Mouse (Mus musculus) embryonic facial prominence, embryonic 11.5 days (tissue): ENCODE results near the gene Plch2. TPM values are rescaled to one million over a fixed set of nuclear protein-coding genes. Genes with fewer than 3 reads are reported as not detected.

ENCODE experiments used
- ATAC-seq: fragments of 200-750 bp; cut with Nextera tagmentation; replicated peaks from 2 replicates; pipeline ENCODE4 v1.8.0; 2017; ENCODE audit warnings: low read depth; ENCODE audit not compliant: insufficient number of reproducible peaks, low FRiP score, low TSS enrichment
- DNase-seq: peaks from one replicate; pipeline ENCODE4 v3.0.0-alpha.2; 2015; ENCODE audit warnings: low spot score
- H3K27ac ChIP-seq: fragments of 300-500 bp; sonication (generic); replicated peaks from 2 replicates; pipeline ENCODE4 v1.5.1; 2014; ENCODE audit warnings: mild to moderate bottlenecking, low read depth, low read length, control low read depth
- H3K27me3 ChIP-seq: fragments of 300-500 bp; sonication (generic); 2 replicates; pipeline ENCODE4 v1.6.1; 2014; ENCODE audit warnings: mild to moderate bottlenecking, low read length, moderate library complexity, mixed read lengths; ENCODE audit not compliant: control insufficient read depth, insufficient read depth
- H3K36me3 ChIP-seq: fragments of 300-500 bp; sonication (generic); replicated peaks from 2 replicates; pipeline ENCODE4 v1.6.1; 2014; ENCODE audit warnings: low read depth, mild to moderate bottlenecking, low read length, moderate library complexity, mixed read lengths; ENCODE audit not compliant: control insufficient read depth, insufficient read depth
- H3K4me1 ChIP-seq: fragments of 300-500 bp; sonication (generic); 2 replicates; pipeline ENCODE4 v1.6.1; 2014; ENCODE audit warnings: low read length, mixed read lengths; ENCODE audit not compliant: control insufficient read depth, insufficient read depth
- H3K4me2 ChIP-seq: fragments of 300-500 bp; sonication (generic); 2 replicates; pipeline ENCODE4 v1.6.1; 2014; ENCODE audit warnings: low read depth, mild to moderate bottlenecking, control low read depth, low read length, moderate library complexity
- H3K4me3 ChIP-seq: fragments of 300-500 bp; sonication (generic); 2 replicates; pipeline ENCODE4 v1.5.1; 2014; ENCODE audit warnings: low read depth, low read length, control low read depth
- H3K9ac ChIP-seq: fragments of 300-500 bp; sonication (generic); replicated peaks from 2 replicates; pipeline ENCODE4 v1.6.1; 2014; ENCODE audit warnings: mild to moderate bottlenecking, control low read depth, low read length
- H3K9me3 ChIP-seq: fragments of 300-500 bp; sonication (generic); replicated peaks from 2 replicates; pipeline ENCODE4 v1.6.1; 2016; ENCODE audit warnings: mild to moderate bottlenecking, low read length, inconsistent platforms, mixed read lengths; ENCODE audit not compliant: control insufficient read depth
- WGBS: fragments of 180-500 bp; shearing (Covaris S2); extraction: QIAGEN DNeasy Blood & Tissue Kit; methylation state at CpG from one replicate; pipeline ENCODE4 v1.1.7; 2014; 5-methylcytosine and 5-hydroxymethylcytosine counted together
- polyA plus RNA-seq: library from polyadenylated mRNA; unstranded; fragments of >200 nt; fragmentation: Nextera tagmentation; extraction: Ambion mirVana; gene quantifications from 2 replicates; pipeline ENCODE4 v1.2.1, GENCODE M21; 2014

The Plch2 gene
- polyA plus RNA-seq: 1.4 and 2.1 TPM in 2 replicates

- Histone ChIP-seq H3K4me3 (no peak within 1 kb of the TSS), H3K4me2 (no peak within 1 kb of the TSS), H3K27me3 (no peaks in the 10 kb centered on the region), H3K36me3 (no peaks in the 10 kb centered on the region), H3K9ac (peak within 1 kb of the TSS; percentile 22; the same call in 1 of the 2 replicates), H3K4me1 (no peaks in the 10 kb centered on the region), H3K27ac (no peak within 1 kb of the TSS), H3K9me3 (no peaks in the 10 kb centered on the region)
- DNase-seq (no peak), ATAC-seq (0 out of 2 replicates have a peak, but pooled peaks have one; percentile 19)
- WGBS: 68% methylated on average over 10 of the region's 10 CpGs
Observed at GRCm38 (mm10) chr4:155056724-155057123, at the start of gene Plch2. Gene Plch2 (minus strand): TSS chr4:155056784.

- Histone ChIP-seq H3K27me3 (no peaks in the 10 kb centered on the region), H3K27ac (no peak overlapping the region), H3K36me3 (no peaks in the 10 kb centered on the region), H3K4me1 (no peaks in the 10 kb centered on the region), H3K9ac (no peak overlapping the region), H3K4me2 (no peak overlapping the region), H3K9me3 (no peaks in the 10 kb centered on the region), H3K4me3 (no peak overlapping the region)
- 80% methylated on average over 4 of the region's 4 CpGs for WGBS
- ATAC-seq (no peak), DNase-seq (no peak)
Observed at GRCm38 (mm10) chr4:155098572-155098971, 42.0 kb upstream of the Plch2 start.

GRCm38 (mm10) chr4:155097452-155097851 is 40.9 kb upstream of the Plch2 start:
- ATAC-seq (no peak), DNase-seq (no peak)
- Histone ChIP-seq H3K4me2 (no peak overlapping the region), H3K9ac (no peak overlapping the region), H3K27me3 (no peaks in the 10 kb centered on the region), H3K9me3 (no peaks in the 10 kb centered on the region), H3K27ac (no peak overlapping the region), H3K36me3 (no peaks in the 10 kb centered on the region), H3K4me3 (no peak overlapping the region), H3K4me1 (no peaks in the 10 kb centered on the region)
- WGBS: 91% methylated on average over 6 of the region's 6 CpGs

- no peaks in the 10 kb centered on the region for H3K9me3 ChIP-seq
- H3K36me3 ChIP-seq: no peaks in the 10 kb centered on the region
- WGBS: 87% methylated on average over 8 of the region's 8 CpGs
- no peak overlapping the region for H3K4me2 ChIP-seq
- no peak overlapping the region for H3K27ac ChIP-seq
- no peaks in the 10 kb centered on the region for H3K4me1 ChIP-seq
- DNase-seq (no peak), ATAC-seq (no peak)
- H3K27me3 ChIP-seq: no peaks in the 10 kb centered on the region
- H3K9ac ChIP-seq: no peak overlapping the region; the same call in 1 of the 2 replicates
- H3K4me3 ChIP-seq: no peak overlapping the region
Observed at GRCm38 (mm10) chr4:155095967-155096366, 39.4 kb upstream of the Plch2 start.

- no peaks in the 10 kb centered on the region for H3K9me3 ChIP-seq
- H3K9ac ChIP-seq: no peak overlapping the region
- 43% methylated on average over 8 of the region's 8 CpGs for WGBS
- no peak overlapping the region for H3K4me3 ChIP-seq
- no peaks in the 10 kb centered on the region for H3K4me1 ChIP-seq
- ATAC-seq: peak; percentile 72
- H3K27me3 ChIP-seq: no peaks in the 10 kb centered on the region
- DNase-seq: peak; percentile 93
- no peak overlapping the region for H3K27ac ChIP-seq
- no peak overlapping the region for H3K4me2 ChIP-seq
- H3K36me3 ChIP-seq: no peaks in the 10 kb centered on the region
Observed at GRCm38 (mm10) chr4:155095238-155095900, 38.8 kb upstream of the Plch2 start.

GRCm38 (mm10) chr4:155094565-155094964 is 38.0 kb upstream of the Plch2 start:
- Histone ChIP-seq H3K4me1 (no peaks in the 10 kb centered on the region), H3K9ac (no peak overlapping the region), H3K4me3 (no peak overlapping the region), H3K27ac (no peak overlapping the region), H3K9me3 (no peaks in the 10 kb centered on the region), H3K27me3 (no peaks in the 10 kb centered on the region), H3K4me2 (no peak overlapping the region), H3K36me3 (no peaks in the 10 kb centered on the region)
- DNase-seq: peak; percentile 68
- peak; percentile 70; the same call in 1 of the 2 replicates for ATAC-seq
- WGBS: 65% methylated on average over 3 of the region's 3 CpGs

- Histone ChIP-seq H3K4me1 (no peaks in the 10 kb centered on the region), H3K4me2 (no peak overlapping the region), H3K9me3 (no peaks in the 10 kb centered on the region), H3K36me3 (no peaks in the 10 kb centered on the region), H3K27me3 (no peaks in the 10 kb centered on the region), H3K27ac (no peak overlapping the region), H3K4me3 (no peak overlapping the region), H3K9ac (no peak overlapping the region)
- DNase-seq (no peak), ATAC-seq (no peak)
- WGBS: 78% methylated on average over 7 of the region's 7 CpGs
Observed at GRCm38 (mm10) chr4:155093431-155094149, 37.0 kb upstream of the Plch2 start.
